Mouse (Mus musculus) stomach, embryonic 15.5 days (tissue): ENCODE data around the gene Gng7. TPM values are rescaled to one million over a fixed set of nuclear protein-coding genes. Genes with fewer than 3 reads are reported as not detected.
A peak's percentile ranks its signal among the peaks of the same experiment; 100 is the strongest.

ENCODE experiments used
- ATAC-seq: fragments of 200-750 bp; cut with Nextera tagmentation; 2 replicates; pipeline ENCODE4 v1.8.0; 2017; ENCODE audit warnings: low read depth, moderate number of reproducible peaks, moderate TSS enrichment; ENCODE audit not compliant: insufficient read depth, low FRiP score
- H3K27ac ChIP-seq: fragments of 300-500 bp; sonication (generic); 2 replicates; pipeline ENCODE4 v1.5.1; 2015; ENCODE audit warnings: mild to moderate bottlenecking, inconsistent platforms
- H3K27me3 ChIP-seq: fragments of 300-500 bp; sonication (generic); replicated peaks from 2 replicates; pipeline ENCODE4 v1.6.1; 2015; ENCODE audit warnings: inconsistent platforms
- H3K36me3 ChIP-seq: fragments of 300-500 bp; sonication (generic); 2 replicates; pipeline ENCODE4 v1.6.1; 2015; ENCODE audit warnings: inconsistent platforms
- H3K4me1 ChIP-seq: fragments of 300-500 bp; sonication (generic); 2 replicates; pipeline ENCODE4 v1.6.1; 2015; ENCODE audit warnings: inconsistent platforms
- H3K4me2 ChIP-seq: fragments of 300-500 bp; sonication (generic); 2 replicates; pipeline ENCODE4 v1.6.1; 2015; ENCODE audit warnings: mild to moderate bottlenecking, inconsistent platforms
- H3K4me3 ChIP-seq: fragments of 300-500 bp; sonication (generic); replicated peaks from 2 replicates; pipeline ENCODE4 v1.5.1; 2015; ENCODE audit warnings: inconsistent platforms
- H3K9ac ChIP-seq: fragments of 300-500 bp; sonication (generic); 2 replicates; pipeline ENCODE4 v1.6.1; 2015; ENCODE audit warnings: inconsistent platforms
- H3K9me3 ChIP-seq: fragments of 300-500 bp; sonication (generic); 2 replicates; pipeline ENCODE4 v1.6.1; 2016; ENCODE audit warnings: inconsistent platforms
- WGBS: fragments of 180-500 bp; shearing (Covaris S2); methylation state at CpG from one replicate; pipeline ENCODE4 v1.1.7; 2015; 5-methylcytosine and 5-hydroxymethylcytosine counted together
- polyA plus RNA-seq: library from polyadenylated mRNA; unstranded; fragments of >200 nt; fragmentation: Nextera tagmentation; extraction: Ambion mirVana; gene quantifications from 2 replicates; pipeline ENCODE4 v1.2.1, GENCODE M21; 2015

Gng7 gene
- polyA plus RNA-seq, 1 experiment from 2014 or later = 4.8 TPM

DNA sequence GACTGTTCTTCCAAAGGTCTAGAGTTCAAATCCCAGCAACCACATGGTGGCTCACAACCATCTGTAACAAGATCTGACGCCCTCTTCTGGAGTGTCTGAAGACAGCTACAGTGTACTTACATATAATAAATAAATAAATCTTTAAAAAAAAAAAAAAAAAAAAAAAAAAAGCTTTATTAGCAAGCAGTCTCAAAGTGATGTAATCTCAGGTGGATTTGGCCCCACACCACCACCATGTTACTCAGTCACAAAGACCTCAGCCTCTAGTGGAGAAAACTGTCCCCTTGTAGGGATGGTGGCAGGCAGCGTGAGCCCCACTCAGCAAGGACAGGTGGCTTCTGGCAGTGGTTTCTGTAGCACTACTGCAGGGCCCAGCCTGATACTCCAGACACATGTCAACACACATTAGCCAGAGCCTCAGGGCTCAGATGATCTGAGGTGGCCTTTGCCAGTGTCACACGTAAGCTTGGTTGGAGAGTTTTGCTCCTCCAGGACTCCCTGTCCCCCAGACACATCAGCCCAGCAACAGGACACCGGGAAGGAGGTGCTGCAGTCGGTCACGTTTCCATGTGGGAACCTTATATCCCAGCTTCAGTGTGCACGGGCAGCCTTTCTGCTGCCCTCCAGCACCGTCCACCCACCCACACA lies 101.3 kb downstream of the Gng7 start:
- no peak overlapping the region for H3K27ac ChIP-seq
- peaks cover 22% of the 10 kb centered on the region; the same call in 1 of the 2 replicates for H3K36me3 ChIP-seq
- no peak overlapping the region for H3K9ac ChIP-seq
- ATAC-seq = no peak
- 90% methylated on average over 7 of the region's 8 CpGs for WGBS
- H3K9me3 ChIP-seq = no peaks in the 10 kb centered on the region
- H3K4me2 ChIP-seq = no peak overlapping the region
- no peak overlapping the region for H3K4me3 ChIP-seq
- peaks cover 15% of the 10 kb centered on the region for H3K4me1 ChIP-seq
- H3K27me3 ChIP-seq = no peaks in the 10 kb centered on the region

DNA sequence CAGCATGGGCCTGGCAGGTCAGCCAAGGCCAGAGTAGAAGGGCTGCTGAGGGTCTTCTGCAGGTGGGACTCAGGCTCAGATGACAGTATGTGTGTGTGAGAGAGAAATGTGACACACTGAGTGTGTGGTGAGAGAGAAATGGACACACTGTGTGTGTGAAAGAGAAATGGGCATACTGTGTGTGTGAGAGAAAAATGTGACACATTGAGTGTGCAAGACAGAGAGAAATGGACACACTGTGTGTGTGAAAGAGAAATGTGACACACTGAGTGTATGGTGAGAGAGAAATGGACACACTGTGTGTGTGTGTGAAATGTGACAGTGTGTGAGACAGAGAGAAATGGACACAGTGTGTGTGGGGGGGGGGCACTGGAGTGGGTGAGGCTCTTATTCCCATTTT lies 102.9 kb downstream of the Gng7 start:
- H3K36me3 ChIP-seq = peaks cover 34% of the 10 kb centered on the region; the same call in 1 of the 2 replicates
- no peaks in the 10 kb centered on the region for H3K9me3 ChIP-seq
- no peak overlapping the region for H3K4me2 ChIP-seq

DNA sequence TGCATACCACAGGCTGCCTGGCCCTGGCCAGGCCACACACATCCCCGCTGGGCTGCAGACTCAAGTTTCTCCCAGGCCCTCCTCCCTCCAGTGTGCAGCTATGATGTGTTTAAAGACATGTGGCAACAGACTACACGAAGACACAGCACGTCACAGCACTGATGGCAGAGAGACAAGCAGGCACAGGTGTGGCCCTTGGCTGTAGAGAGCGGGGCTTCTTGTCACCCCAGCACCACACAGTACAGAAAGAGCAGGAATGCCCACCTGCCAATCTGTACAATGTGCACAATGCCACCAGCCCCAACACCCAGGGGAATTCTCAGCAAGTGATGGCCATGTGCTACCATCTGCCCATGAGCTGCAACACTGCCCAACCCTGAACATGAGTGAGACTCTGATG lies 103.4 kb downstream of the Gng7 start:
- H3K4me3 ChIP-seq = no peak overlapping the region
- ATAC-seq = no peak
- no peak overlapping the region for H3K9ac ChIP-seq
- H3K4me1 ChIP-seq = peaks cover 5% of the 10 kb centered on the region; the same call in 1 of the 2 replicates
- H3K9me3 ChIP-seq = no peaks in the 10 kb centered on the region
- no peak overlapping the region for H3K27ac ChIP-seq
- no peaks in the 10 kb centered on the region for H3K27me3 ChIP-seq
- peaks cover 34% of the 10 kb centered on the region; the same call in 1 of the 2 replicates for H3K36me3 ChIP-seq
- WGBS = 93% methylated on average over 4 of the region's 4 CpGs
- H3K4me2 ChIP-seq = no peak overlapping the region

More for the DNA sequence above, 102.9 kb downstream of the Gng7 start:
- Histone ChIP-seq H3K4me1 (peaks cover 9% of the 10 kb centered on the region; the same call in 1 of the 2 replicates), H3K4me3 (no peak overlapping the region), H3K9ac (no peak overlapping the region), H3K27me3 (no peaks in the 10 kb centered on the region), H3K27ac (no peak overlapping the region)
- no peak for ATAC-seq

DNA sequence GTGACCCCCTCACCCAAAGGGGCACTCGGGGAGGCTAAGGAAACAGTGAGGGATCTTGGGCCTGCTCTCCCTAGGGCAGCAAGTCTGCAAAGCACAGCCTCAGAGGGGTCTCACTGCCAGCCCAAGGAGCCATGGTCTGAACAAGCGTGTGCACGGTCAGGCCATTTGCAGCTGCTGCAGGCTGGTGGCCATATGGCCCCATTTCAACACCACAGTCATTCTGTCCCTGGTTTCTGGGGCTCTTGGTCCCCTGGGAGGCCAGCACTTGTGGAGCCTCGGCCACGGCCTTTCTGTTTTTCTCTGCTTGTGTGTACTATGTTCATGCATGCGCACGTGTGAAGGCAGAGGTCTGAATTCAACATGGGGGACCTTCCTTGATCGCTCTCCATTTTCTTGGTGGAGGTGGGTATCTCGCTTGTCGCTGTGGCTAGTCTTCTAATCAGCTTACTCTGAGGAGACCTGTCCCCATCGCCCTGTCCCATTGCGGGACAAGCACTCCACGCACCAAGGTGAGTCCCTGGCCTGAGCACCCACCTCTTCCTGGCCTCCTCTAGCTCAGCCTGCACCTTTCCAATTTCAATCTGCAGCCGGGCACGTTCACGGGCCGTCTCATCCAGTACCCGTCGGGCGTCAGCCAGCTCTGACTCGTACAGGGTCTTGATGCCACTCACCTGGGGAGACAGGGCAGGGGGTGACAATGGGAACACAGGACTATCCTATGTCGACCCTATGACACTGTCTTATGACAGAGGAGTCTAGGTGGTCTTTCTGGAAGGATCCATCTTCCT lies 105.2 kb downstream of the Gng7 start:
- Histone ChIP-seq H3K9me3 (no peaks in the 10 kb centered on the region), H3K4me3 (no peak overlapping the region), H3K27ac (no peak overlapping the region), H3K36me3 (peaks cover 47% of the 10 kb centered on the region), H3K4me2 (no peak overlapping the region), H3K9ac (no peak overlapping the region), H3K27me3 (no peaks in the 10 kb centered on the region), H3K4me1 (0 out of 2 replicates have a peak, but pooled peaks cover 3% of the 10 kb centered on the region)
- 93% methylated on average over 22 of the region's 22 CpGs for WGBS
- ATAC-seq = no peak

DNA sequence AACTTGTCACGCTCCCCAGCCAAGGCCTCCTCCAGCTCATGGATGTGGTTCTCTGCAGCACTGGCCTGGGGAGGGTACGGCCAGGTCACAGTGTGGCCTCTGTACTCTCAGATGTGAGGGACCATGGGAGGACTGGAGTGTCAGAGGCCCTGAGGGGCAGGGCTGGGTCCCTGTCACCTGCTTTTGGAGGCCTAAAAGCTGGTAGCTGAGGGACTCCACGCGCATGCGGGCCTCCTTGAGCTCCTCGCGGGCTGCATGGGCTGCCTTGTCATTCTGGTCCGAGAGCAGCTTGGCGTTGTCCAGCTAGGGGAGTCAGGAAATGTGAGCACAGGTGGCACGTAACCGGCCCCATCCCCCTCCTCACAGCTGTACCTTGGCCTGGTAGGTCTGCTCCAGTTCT lies 110.0 kb downstream of the Gng7 start:
- Histone ChIP-seq H3K4me1 (peaks cover 8% of the 10 kb centered on the region), H3K4me2 (no peak overlapping the region), H3K27ac (no peak overlapping the region), H3K27me3 (no peaks in the 10 kb centered on the region), H3K9me3 (no peaks in the 10 kb centered on the region), H3K36me3 (peaks cover 51% of the 10 kb centered on the region), H3K9ac (no peak overlapping the region), H3K4me3 (no peak overlapping the region)
- no peak for ATAC-seq
- WGBS = 90% methylated on average over 11 of the region's 11 CpGs

DNA sequence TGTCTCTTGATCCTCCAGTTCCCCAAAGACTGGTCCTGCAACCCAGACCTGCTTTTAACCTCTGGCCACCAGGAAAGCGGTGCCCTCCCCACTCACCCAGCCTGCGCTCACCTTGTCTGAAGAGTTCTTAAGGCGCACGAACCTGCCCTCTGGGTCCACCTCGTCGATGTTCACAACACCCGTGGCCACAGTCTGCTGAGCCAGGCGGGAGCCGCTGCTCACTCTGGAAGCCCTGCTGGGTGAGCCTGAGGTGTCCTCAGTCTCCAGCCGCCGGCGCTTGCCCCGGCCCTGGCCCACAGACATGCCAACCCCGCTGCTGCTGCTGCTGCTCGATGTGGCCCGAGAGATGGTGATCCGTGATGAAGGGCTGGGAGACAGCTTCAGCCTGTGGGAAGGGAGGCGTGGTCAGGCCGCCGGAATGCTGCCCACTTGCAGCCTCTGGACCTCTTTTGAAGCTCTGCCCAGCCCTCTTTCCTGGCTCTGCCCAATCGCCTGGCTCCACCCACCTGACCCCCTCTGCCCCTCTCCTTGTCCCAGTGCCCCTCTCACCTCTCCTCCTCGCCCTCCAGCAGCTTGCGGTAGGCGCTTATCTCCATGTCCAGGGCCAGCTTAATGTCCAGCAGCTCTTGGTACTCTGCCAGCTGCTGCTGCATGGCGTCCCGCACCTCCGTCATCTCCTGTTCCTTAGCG lies 110.6 kb downstream of the Gng7 start:
- peaks cover 52% of the 10 kb centered on the region for H3K36me3 ChIP-seq
- H3K4me1 ChIP-seq = peaks cover 13% of the 10 kb centered on the region
- no peaks in the 10 kb centered on the region for H3K9me3 ChIP-seq
- ATAC-seq = no peak
- H3K9ac ChIP-seq = no peak overlapping the region
- H3K4me3 ChIP-seq = no peak overlapping the region
- no peak overlapping the region for H3K27ac ChIP-seq
- no peak overlapping the region for H3K4me2 ChIP-seq
- 82% methylated on average over 28 of the region's 28 CpGs for WGBS
- H3K27me3 ChIP-seq = no peaks in the 10 kb centered on the region

DNA sequence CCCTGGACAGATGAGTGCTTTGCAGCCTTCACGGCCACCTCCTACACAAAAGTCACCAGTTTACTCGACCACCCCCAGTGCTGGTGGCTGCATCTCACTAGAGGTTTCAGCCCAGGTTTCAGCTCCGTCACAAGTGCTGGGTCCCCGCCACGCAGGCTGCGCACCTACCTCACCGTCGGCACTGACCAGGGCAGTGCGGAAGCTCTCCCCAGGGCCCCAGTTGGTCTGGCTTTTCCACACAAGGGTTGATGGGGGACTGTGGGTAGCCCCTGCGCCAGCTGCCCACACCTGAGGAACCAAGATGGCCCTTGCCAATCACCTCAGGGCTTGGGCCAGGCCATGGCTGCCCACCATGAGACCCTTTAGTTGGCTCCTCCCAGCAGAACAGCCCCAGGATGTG lies 111.5 kb downstream of the Gng7 start:
- WGBS = 89% methylated on average over 10 of the region's 10 CpGs
- no peak overlapping the region for H3K4me2 ChIP-seq
- peaks cover 57% of the 10 kb centered on the region for H3K36me3 ChIP-seq
- H3K9ac ChIP-seq = no peak overlapping the region
- no peaks in the 10 kb centered on the region for H3K9me3 ChIP-seq
- H3K27ac ChIP-seq = no peak overlapping the region
- H3K4me1 ChIP-seq = peaks cover 19% of the 10 kb centered on the region
- ATAC-seq = no peak
- H3K4me3 ChIP-seq = no peak overlapping the region
- no peaks in the 10 kb centered on the region for H3K27me3 ChIP-seq

DNA sequence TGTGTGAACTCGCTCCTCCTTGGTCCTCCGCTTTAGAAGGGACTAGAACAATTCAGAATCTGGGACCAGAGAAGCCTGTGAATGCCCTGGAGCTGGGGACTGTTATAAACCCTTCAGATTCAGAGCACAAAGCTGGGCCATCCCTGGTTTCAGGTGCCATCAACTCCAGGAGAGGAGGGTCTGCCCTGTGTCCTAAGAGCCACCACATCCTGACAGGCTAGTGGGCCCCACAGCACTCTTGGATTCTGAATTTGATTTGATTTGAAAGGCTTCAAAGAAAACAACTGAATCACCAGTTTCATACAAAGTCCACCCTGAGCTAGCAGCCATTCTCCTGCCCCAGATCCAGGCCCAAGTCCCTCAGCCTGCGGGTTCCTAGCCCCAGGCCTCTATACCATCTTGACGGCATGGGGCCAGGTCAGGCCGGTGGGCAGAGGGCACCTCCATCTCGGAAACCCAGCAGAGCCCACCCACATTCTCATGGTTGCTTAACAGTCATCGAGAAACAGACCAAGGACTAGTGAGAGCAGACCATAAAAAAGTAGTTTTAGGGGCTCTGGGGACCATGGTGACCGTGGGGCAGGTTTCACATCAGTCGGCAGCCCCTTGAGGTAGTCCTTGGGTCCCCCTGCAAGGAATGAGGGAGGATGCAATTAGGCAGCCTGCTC lies 112.3 kb downstream of the Gng7 start:
- ATAC-seq = no peak
- H3K27me3 ChIP-seq = no peaks in the 10 kb centered on the region
- H3K27ac ChIP-seq = no peak overlapping the region
- H3K9ac ChIP-seq = no peak overlapping the region
- H3K4me1 ChIP-seq = peaks cover 19% of the 10 kb centered on the region
- H3K36me3 ChIP-seq = peaks cover 49% of the 10 kb centered on the region
- no peak overlapping the region for H3K4me3 ChIP-seq
- WGBS = 92% methylated on average over 9 of the region's 9 CpGs
- no peak overlapping the region for H3K4me2 ChIP-seq
- H3K9me3 ChIP-seq = no peaks in the 10 kb centered on the region

DNA sequence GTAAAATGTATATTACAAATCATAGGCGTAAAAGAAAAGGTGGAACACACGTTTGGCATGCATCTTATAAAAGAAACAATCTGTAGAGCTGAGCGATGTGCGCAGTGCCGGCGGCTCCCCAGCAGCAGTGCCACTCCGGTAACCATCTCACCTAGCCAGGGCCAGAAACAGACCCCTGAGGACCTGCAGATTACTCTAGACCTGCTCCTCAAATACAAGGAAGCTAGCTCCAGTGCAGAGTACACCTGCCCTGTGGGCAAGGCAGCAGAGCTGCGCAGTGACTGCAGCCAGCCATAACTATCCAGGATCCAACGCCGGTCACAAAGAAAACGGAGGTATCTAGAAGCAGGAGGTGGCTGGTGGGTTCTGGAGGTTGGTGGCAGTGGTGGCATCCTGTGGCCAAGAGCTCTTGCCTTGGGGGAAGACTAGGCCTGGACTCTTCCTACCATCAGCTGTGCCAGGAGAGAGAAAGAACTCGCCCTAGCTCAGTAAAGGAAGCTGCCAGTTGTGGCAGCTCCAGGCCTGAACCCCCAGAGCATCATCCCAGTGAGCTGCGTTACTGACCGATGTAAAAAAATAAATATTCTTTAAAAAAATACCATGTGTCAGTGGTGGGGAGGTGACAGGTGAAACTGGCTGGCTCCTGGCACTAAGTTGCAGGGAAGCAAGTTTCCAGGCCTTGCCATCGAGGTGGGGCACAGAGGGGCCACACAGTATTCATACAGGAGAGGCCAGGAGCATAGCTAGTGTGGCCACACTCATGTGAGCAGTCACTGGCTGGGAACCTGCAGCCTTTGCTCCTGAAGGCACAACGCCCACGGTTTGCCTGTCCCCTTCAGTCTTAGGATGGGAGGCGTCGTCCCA lies 113.1 kb downstream of the Gng7 start:
- no peaks in the 10 kb centered on the region for H3K27me3 ChIP-seq
- H3K9me3 ChIP-seq = no peaks in the 10 kb centered on the region
- H3K4me1 ChIP-seq = peaks cover 19% of the 10 kb centered on the region
- peak overlapping the region; percentile 69 for H3K27ac ChIP-seq
- H3K4me2 ChIP-seq = peak overlapping the region; percentile 42
- H3K36me3 ChIP-seq = peaks cover 45% of the 10 kb centered on the region
- 86% methylated on average over 19 of the region's 19 CpGs for WGBS
- peak overlapping the region; percentile 97; the same call in 1 of the 2 replicates for H3K4me3 ChIP-seq
- no peak overlapping the region for H3K9ac ChIP-seq
- ATAC-seq = no peak

DNA sequence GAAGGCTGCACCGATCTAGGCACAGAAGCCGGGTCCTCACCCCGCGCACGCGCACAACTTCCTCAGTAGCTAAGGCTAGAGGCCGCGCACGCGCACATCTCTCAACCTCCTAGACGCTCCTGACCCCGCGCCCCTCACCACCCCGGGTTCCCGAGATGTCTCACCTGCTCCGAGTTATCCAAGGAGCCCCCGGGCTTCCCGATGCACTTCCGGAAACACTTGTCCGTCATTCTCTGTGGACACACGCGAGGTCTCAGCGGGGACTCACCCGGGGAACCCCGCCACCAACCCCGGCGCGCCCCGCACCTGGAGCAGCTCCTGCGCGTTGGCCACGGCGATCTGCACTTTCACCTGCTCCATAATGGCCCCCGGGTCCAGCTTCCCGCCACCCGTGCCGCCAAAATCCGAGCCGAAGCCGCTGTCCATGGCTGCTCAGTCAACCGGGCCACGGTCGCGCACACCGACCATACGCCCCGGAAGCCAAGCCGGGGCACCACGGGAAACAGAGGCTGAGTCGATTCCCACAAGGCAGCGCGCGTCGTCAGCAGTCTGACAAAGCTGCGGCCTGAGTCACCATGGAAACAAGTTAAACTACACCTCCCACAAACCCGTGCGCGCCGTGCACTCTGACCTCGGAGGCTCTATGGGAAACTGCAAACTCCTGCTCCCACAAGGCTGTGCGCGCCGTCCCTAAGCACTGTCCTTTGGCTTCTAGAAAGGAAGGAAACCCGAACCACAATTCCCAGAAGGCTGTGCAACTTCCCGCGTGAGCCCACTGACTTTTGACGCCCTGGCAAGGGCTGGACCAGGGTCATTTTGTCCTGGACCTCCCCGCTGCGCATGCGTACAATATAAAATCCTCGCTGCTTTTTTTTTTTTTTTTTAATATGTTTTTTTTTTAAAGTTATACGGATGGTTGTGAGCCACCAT lies 114.2 kb downstream of the Gng7 start, which contains the start of gene Timm13:
Timm13 (minus strand) TSS at position 652 of the 930 bp plus-strand sequence.
- WGBS = under 1% methylated on average over 72 of the region's 72 CpGs
- peak; percentile 95 for ATAC-seq

More for the DNA sequence above, 114.2 kb downstream of the Gng7 start, which contains the start of gene Timm13:
- no peaks in the 10 kb centered on the region for H3K27me3 ChIP-seq
- H3K9me3 ChIP-seq = no peaks in the 10 kb centered on the region
- H3K9ac ChIP-seq = peak within 1 kb of the TSS; percentile 87
- peak within 1 kb of the TSS; percentile 83 for H3K27ac ChIP-seq
- H3K4me2 ChIP-seq = peak within 1 kb of the TSS; percentile 95
- H3K4me3 ChIP-seq = peak within 1 kb of the TSS; percentile 97
- peaks cover 19% of the 10 kb centered on the region for H3K4me1 ChIP-seq
- peaks cover 39% of the 10 kb centered on the region for H3K36me3 ChIP-seq
